Mouse (Mus musculus): ENCODE measurements at regions not wholly inside any gene's neighbourhood (a gene's known extent, or its start where the extent isn't known, plus 50 kb on each side); places are given as distances from the start of the nearest gene placed in this dataset.
"Not testable (repeated sequence)": the region's sequence is repeated elsewhere in the genome, so short reads cannot be mapped to it uniquely, and the experiment has no call there.

- DNase-seq, result not testable (repeated sequence)
These were observed 292.1 kb upstream of the Pkdcc start for GRCm38 (mm10) chr17:82922986-82923385.

- DNase-seq, result no peak
These were observed 289.3 kb upstream of the Pkdcc start for GRCm38 (mm10) chr17:82925751-82926150.

DNA sequence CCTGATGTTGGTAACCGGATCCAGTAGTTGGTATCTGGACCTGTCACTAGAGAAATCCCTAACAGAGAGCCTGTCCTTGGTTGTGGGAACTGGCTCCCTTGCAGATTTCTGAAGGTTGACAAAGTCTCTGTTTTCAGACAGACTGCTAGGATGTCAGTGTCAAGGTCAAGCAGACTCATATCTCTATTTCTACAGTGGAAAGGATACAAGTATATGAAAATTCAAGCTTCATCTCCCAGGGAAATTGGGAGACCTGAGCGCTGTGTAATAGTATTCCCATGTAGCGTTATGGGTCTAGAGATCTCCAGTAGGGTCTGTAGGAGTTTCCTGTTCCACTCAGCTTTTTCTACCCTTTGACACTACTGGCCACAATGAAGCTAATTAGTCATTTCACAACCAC lies 287.4 kb upstream of the Pkdcc start:
- DNase-seq, result no peak

GRCm38 (mm10) chr17:82929511-82929910 lies 285.6 kb upstream of the Pkdcc start:
- DNase-seq, result no peak

DNA sequence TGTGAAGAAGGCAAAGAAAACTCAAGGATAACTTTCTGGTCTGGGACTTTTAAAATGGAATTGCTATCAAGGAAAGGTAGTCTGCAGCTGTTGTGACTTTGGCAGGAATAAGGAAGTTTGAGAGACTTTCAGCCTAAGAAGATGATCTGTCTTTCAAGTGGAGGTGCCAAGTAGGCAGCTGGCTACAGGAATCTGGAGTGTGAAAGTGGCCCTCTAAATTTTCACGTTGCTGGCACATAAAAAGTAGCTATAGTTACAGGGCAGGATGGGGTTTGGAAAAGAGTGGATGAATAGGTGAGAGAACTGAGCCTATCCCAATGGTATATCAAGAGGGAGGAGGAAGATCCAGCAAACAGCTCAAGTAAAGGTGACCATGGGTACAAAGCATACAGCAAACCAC lies 284.4 kb upstream of the Pkdcc start:
- no peak for DNase-seq

DNA sequence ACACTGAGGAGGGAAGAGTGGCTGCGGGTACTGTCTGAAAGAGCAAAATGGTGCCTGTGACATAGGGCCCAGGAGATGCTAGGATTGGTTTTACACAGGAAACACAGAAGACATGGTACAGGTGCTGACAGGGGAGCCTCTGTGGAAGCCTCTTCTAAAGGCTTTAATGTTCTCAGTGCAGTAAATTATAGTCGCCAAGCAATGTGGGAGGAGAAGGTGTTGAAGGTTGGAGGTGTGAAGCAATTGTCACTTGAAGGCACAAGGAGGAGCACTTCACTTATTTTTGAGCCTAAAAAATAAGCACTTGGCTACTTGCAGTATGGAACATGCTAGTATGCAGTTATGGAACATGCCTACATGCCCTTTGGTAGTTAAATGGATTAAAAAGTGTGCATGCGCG lies 283.6 kb upstream of the Pkdcc start:
- DNase-seq, result no peak

DNA sequence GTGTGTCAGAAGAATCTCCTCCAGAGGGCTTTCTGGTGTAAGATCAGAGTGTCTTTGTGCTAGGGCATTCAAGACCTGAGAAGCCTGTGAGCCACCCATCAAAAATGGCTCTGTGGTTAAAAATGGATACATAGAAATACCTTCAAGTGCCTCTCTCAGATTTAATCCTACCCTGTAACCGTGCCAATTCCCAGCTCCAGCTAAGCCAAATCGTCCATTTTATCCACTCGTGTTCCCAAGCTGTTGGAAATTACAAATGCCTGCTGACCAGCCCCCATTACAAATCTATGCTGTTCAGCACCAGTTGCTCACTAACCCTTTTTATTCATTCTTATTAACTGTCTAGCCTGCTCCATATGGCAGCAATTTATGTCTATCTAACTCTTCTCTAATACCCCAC lies 278.3 kb upstream of the Pkdcc start:
- no peak for DNase-seq

- DNase-seq, result peak in 1 of 2 experiments; percentile 56
These were observed 269.0 kb upstream of the Pkdcc start for GRCm38 (mm10) chr17:82946083-82946482.

DNA sequence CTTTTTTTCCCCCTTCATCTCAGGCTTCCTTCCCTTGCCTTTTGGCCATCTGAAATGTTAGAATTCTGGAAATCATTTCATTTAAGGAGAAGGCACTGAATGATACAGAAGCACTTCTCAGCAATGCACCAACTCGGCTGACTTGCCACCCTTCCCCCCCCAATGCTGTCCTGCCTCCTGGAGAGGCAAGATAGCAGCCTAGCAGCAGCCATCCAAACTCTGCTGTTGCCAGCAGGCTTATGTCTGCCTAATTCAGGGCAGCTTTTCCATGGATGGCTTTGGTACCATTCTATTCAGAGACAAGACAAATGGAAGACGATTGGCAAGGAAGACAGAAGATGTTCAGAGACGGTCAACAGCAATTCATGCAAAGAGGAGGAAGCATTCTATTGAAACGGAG lies 265.3 kb upstream of the Pkdcc start:
- DNase-seq, result no peak

- DNase-seq, result no peak
These were observed 264.8 kb upstream of the Pkdcc start for GRCm38 (mm10) chr17:82950268-82950667.

GRCm38 (mm10) chr17:82957409-82957808 lies 257.7 kb upstream of the Pkdcc start:
- peak in 1 of 2 experiments; percentile 27 for DNase-seq

DNA sequence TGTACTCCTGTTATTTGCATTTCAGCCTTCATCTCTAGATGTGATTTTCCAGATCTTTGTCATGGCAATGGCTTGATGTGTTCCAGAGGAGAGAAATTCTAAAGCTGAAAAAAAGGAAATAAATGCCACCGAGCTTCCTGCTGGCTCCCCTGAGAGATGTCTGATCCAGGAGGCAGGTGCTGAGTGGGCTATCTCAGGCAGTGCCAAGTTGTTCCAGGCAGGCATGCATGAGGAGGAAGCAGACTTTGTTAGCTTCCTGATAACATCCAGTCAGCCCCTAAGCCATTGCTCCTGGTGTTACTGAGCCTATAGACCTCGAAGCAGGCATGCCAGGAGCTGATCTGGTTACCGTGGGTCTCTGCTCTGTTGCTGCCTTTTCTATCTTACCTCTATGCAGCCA lies 251.7 kb upstream of the Pkdcc start:
- DNase-seq, result no peak

DNA sequence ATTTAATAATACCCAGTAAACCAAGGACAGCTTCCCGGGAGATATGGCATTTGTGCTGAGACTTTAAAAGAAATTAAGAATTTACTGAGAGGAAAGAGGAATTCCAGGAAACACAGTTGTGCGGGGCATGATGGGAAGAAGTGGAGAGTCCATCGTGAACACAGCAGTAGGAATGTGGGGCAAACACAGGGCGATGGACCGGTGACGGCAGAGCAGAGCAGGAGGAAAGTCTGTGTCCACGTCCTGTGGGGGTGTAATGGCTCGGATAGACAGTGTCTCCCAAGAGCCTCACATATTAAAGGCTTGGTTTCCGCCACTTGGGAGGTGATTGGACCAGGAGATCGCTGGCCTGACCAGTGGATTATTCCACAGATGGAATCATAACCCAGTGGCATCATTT lies 215.4 kb upstream of the Pkdcc start:
- no peak for DNase-seq

GRCm38 (mm10) chr17:83000411-83000810 lies 214.7 kb upstream of the Pkdcc start:
- DNase-seq, result no peak

DNA sequence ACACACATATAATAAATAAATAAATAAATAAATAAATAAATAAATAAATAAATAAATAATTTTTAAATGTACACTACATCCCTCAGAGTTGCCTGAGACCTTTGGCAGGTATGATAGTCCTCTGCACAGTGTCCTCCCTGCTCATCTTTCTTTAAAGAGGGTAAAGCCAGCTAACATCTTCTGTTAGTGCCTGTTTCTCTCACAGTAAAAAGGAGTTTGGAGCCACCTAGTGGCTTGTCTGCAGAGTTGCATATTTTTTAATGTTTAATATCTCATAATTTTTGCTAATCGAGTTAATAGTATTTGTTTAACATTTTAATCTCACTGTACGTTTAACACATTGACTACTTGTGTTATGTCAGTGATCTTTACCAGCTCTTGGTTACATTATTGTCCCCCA lies 213.5 kb upstream of the Pkdcc start:
- no peak for DNase-seq

DNA sequence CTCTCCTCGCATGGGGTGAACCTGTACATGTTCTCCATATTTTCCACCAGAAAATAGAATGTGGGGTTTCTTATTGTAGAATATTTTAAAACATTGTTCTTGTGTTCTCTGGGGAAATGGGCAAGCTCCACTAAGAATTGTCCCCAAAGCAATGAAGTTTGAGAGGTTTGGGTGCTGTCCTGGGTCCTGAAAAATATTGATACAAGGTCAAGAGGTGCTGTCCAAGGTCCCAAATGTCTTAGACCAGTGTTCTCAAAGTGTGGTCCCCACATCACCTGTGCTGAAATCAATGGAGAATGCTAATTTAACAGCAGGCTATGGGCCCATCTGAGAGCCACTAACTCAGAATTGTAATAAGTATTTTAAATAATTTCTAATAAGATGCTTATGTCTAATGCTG lies 204.2 kb upstream of the Pkdcc start:
- no peak for DNase-seq

- peak in 1 of 2 experiments; percentile 41 for DNase-seq
These were observed 199.4 kb upstream of the Pkdcc start for GRCm38 (mm10) chr17:83015656-83016055.

DNA sequence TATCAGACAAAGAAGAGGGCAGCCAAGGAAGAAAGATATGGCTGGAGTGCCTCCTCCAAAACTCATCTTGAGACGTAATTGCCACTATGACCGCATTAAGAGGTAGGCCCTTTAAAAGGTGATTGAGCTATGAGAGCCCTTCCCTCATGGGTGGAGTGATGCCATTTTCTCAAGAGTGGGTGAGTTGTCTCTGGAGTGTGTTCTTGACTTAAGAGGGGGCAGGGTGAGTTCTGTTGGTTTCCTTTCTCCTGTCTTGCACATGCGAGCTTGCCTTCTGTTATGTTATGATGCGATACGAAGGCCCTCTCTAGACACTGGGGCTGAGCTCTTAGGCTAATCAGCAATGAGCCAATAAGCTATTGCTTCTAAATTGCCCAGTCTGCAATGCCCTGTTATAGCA lies 198.2 kb upstream of the Pkdcc start:
- no peak for DNase-seq

DNA sequence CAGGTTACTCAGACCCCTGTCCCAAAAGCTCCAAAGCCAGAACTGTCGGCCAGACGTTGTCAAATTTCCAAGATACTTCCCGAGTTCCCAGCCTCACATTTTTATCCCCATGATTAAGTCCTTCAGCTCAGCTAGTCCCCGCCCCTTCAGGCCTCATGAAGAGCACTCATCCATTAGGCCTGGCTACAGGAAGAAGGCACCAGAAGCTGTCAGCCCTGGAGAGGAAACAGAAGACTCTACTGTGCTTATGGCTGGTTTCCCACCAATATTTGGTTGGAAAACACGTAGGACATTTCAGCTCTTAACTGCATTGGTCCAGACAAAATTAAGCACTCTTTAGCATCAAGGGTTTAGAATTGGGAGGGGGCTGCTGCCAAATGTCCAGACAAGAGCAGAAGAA lies 195.8 kb upstream of the Pkdcc start:
- DNase-seq, result no peak

- DNase-seq, result peak; percentile 88 to 94
These were observed 194.5 kb upstream of the Pkdcc start for GRCm38 (mm10) chr17:83020576-83020975.

GRCm38 (mm10) chr17:83025340-83025816 lies 189.7 kb upstream of the Pkdcc start:
- peak; percentile 81 to 85 for DNase-seq

DNA sequence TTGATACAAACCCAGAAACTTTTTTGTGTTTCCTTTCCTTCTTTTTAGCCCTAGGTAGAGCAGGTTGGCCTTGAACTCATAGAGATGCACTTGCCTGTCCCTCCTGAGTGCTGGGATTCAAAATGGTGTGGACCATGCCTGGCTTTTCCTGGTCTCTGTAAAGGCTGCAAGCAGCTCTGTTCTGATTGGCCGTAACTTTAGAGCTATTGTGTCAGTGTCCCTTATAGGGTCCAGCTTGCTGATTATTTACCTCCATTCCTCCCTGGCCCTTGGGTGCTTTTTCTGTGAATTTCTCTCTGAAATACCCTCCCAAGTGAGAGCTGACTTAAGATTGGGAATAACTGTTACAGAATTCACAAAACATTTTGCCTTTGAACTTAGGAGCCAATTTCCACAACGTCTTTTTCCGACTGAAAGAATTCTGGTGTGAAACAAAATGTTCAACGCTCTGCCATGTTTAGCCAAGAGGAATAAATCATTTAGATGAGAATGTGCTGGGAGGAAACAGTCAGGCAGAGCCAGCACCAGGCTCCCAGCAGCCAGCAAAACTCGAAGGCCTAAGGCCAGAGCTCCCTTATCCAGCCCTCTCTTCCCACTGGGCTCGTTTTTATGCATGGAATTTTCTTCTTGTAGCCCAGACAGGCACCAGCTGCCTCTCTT lies 180.0 kb upstream of the Pkdcc start:
- peak; percentile 20 to 68 for DNase-seq

- no peak for DNase-seq
These were observed 179.5 kb upstream of the Pkdcc start for GRCm38 (mm10) chr17:83035574-83035918.

DNA sequence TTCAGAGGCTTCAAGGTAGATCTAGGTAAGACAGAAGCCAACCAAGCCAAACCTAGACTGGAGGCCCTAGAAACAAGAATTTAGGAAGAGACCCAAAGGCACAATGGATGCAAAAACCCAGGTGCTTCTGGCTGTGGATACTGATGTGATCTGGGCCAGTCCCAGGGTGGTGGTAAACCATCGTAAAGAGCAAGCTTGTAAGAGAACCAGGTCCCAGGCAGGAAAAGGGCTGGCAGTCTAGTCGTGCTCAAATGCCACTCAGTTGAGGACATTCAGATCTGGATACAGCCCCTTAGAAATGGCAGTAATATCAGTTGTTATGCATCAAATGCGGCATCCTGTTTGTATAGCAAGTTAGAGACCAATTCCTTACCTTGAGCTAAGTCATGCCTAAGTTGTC lies 175.5 kb upstream of the Pkdcc start:
- no peak for DNase-seq

- DNase-seq, result no peak
These were observed 170.6 kb upstream of the Pkdcc start for GRCm38 (mm10) chr17:83044515-83044914.

Measured in kidney, postnatal 25 days (tissue).